Mouse (Mus musculus) gastrocnemius, adult 2 months (tissue): ENCODE data around the gene Dennd2a. TPM values are rescaled to one million over a fixed set of nuclear protein-coding genes. Genes with fewer than 3 reads are reported as not detected.

Experiments used
- DNase-seq: peaks from one replicate; pipeline ENCODE4 v3.0.0; 2022
- H3K27ac ChIP-seq: fragments of 200-600 bp; 2 replicates; pipeline ENCODE4 v1.8.1; 2022; ENCODE audit warnings: mild to moderate bottlenecking
- H3K4me3 ChIP-seq: fragments of 200-600 bp; 2 replicates; pipeline ENCODE4 v1.8.1; 2022; ENCODE audit warnings: mild to moderate bottlenecking, moderate library complexity
- CTCF ChIP-seq: fragments of 200-600 bp; IDR thresholded peaks from 2 replicates; pipeline ENCODE4 v1.8.1; 2022; ENCODE audit warnings: antibody characterized with exemption, mild to moderate bottlenecking, moderate library complexity
- intact Hi-C: fragments of 180-260 bp; cut with DNase I; formaldehyde crosslinking; loops from one replicate; pipeline ENCODE4 v1.15.1; 2025
- total RNA-seq, 2 experiments: library from RNA; stranded (reverse); gene quantifications; 2 replicates each; pipeline ENCODE4 v1.2.3; 2021

Gene Dennd2a
- total RNA-seq, 2 experiments from 2014 or later, result 3.3 to 4.4 TPM

DNA sequence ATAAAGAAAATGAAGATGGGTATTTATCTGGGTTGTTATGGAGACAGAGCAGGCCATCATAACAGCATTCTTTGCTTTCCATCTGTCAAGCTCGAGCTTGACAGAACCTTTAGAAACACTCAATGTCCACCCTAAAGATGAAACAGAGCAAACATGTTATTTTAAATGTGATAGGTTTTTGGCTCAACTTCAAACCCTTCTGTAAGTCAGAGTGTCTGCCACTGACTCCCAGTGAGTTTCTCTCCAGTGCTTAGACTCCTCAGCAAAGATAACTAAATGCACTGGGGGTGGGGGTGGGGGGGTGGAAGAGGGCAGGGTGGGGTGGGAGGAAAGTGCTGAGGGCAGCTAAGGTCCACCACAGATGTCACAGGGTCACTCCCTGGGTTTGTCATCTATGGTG, 81.0 kb downstream of the Dennd2a start:
- H3K27ac ChIP-seq, result no peak overlapping the region
- H3K4me3 ChIP-seq, result no peak overlapping the region
- DNase-seq, result no peak
- TF ChIP-seq CTCF, result no peak
- intact Hi-C loops, result no loop called here

DNA sequence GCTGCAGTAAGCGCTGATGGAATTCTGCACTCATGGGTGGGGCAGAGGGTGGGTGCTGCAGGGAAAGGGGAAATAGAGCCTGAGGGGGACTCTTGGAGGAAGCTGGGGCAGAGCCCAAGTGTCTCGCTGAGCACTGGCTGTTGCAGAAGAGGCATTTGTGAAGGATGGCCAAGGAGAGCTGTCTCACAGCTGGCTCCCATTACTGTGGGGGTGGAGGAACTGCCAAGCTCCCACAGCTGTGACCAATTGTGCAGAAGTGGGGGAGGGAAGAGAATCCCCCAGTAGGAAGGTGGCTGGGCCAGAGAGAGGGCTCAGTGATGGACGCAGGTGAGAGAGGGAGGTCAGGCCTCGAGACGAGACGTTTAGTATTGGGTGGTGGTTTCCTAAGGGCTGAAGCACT, 83.2 kb downstream of the Dennd2a start:
- Histone ChIP-seq H3K27ac (peak overlapping the region; percentile 16; the same call in 1 of the 2 replicates), H3K4me3 (no peak overlapping the region)
- DNase-seq, result peak; percentile 65
- no peak for TF ChIP-seq CTCF
- intact Hi-C loops, result no loop called here

DNA sequence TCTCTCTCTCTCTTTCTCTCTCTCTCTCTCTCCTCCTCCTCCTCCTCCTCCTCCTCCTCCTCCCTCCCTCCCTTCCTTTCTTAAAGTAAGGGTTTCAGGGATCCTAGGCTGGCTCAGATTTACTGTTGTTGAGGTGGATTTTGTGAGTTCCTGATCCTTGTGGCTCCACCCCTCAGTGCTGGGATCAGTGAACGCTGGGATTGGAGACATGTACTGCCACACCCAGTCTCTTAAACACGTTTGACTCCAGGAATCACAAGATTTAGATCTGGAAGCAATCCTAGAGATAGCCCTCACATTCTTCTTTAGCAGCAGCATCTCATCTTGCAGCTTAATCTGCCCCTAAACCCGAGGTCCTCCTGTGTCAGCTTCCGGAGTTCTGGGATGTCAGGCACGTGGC, 84.8 kb downstream of the Dennd2a start:
- intact Hi-C loops, result no loop called here
- no peak for TF ChIP-seq CTCF
- DNase-seq, result no peak
- no peak overlapping the region for H3K4me3 ChIP-seq
- peak overlapping the region; percentile 35 for H3K27ac ChIP-seq

DNA sequence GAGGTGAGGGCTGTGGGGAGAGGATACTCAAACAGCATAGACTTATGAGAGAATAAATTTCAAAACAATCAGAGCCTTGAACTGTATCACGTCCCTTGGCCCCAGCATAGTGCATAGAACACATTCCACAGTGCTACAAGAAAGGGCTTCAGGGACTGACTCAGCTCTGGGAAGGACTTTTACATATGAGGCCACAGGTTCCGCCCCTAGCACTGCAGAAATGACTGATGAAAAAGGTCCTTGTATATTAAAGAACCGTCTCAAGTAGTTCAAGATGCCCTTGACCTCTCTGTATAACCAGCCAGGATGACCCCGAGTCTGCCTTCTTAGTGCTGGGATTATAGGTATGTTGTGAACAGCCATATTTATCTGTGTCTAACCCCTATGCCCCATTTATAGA, 85.4 kb downstream of the Dennd2a start:
- no peak for TF ChIP-seq CTCF
- Histone ChIP-seq H3K4me3 (no peak overlapping the region), H3K27ac (no peak overlapping the region)
- DNase-seq, result no peak
- intact Hi-C loops, result no loop called here

DNA sequence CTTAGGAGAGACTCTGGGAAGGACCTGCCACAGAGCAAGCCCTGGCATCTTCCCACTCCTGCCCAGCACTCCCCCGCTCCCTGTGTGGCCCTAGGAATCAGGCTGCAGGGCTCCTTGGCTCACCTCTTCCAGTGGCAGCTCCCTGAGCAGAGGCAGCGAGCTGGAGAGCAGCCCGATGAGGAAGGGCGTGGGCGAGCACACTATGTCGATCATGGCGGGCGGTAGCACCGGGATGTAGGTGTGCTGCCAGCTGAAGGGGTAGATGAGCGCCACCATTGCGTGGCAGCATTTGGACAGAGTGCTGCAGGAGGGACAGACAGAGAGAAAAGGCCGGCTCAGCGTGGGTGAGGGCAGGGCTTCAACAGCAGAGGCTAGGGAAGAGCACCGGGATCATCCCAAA, 87.6 kb downstream of the Dennd2a start:
- TF ChIP-seq CTCF, result no peak
- Histone ChIP-seq H3K4me3 (no peak overlapping the region), H3K27ac (no peak overlapping the region)
- intact Hi-C loops, result no loop called here
- no peak for DNase-seq

DNA sequence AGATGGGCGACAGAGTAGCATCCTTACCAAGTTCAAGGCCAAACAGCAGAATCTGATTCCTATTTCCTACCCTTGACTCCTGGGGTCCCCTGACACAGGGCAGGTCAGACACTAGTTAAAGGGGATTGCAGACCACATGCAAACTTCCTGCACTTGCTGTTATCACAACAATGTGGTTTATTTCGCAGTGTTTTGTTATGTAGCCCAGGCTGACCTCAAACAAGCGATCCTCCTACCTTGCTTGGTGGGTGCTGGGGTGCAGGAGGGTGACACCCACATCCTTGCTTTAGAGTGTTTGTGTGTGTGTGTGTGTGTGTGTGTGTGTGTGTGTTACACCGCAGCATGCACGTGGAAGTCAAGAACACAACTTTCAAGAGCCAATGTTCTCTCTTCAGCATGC, 88.2 kb downstream of the Dennd2a start:
- TF ChIP-seq CTCF, result no peak
- no peak for DNase-seq
- no peak overlapping the region for H3K27ac ChIP-seq
- H3K4me3 ChIP-seq, result no peak overlapping the region
- intact Hi-C loops, result no loop called here

DNA sequence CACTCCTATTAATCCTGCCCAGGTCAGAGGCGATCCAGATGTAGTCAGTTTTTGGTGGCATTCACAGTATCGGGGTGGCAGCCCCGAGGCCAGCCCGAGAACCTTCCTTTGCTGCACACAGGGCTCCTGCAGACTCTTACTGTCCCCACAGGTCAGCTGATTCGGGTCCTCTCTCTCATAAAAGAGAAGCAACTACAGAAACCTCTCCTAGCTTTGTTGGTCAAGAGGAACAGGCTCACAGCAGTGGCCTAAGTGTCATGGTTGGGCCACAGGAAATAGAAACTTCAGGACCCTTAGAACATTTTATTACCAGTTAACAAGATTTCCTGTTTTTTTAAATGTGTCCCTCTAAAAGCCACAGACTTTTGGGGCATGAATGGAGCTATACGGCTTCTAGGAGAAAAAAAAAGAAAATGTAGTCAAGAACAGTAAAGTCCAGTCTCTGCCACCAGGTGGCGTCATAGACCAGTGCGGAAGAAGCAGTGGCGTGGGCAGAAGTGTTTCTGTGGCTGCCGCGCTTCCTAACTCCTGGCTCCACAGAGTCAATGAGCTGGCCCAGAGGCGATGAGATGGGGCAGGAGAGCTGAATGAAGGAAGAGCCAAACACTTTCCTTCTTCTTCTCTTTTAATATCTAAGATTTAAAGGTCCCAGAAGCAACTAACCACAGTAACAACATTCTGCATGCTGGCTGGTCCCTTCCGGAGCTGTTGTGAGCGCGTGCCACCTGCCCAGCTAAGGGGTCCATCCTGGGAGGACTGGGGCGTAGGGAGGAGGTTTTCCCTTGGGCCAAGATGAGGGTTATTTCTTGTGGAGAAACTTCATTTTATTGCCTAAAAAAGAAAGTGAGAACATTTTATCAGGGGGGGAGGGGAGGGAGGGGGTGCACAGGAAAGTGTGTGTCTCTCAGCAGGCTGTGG, 94.8 kb downstream of the Dennd2a start:
- Histone ChIP-seq H3K4me3 (peak overlapping the region; percentile 40), H3K27ac (no peak overlapping the region)
- TF ChIP-seq CTCF, result peak; percentile 82
- DNase-seq, result peak; percentile 83
- intact Hi-C loops, result loop anchor here (1.0 to 2.0 kb wide), 2 partner anchors 99 to 320 kb away; no protein-coding TSS in a partner anchor

DNA sequence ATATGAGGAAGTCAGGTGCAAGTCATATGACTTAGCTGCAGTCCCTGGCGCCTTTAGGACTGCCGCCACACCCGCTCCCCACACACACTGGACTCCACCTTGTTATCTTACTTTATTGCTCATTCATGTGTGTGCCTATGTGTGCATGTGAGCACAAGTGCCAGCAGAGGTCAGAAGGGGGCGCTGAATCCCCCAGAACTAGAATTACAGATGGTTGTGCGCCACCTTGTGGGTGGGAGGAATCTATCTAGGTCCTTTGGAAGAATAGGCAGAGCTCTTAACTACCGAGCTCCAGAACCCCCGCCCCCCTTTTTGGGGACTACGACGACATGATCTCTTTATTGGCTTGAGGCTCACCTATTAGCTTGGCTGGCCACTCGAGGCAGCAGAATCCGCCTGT, 97.6 kb downstream of the Dennd2a start:
- DNase-seq, result no peak
- Histone ChIP-seq H3K27ac (no peak overlapping the region), H3K4me3 (no peak overlapping the region)
- TF ChIP-seq CTCF, result peak; percentile 7; the same call in 1 of the 2 replicates
- intact Hi-C loops, result no loop called here

DNA sequence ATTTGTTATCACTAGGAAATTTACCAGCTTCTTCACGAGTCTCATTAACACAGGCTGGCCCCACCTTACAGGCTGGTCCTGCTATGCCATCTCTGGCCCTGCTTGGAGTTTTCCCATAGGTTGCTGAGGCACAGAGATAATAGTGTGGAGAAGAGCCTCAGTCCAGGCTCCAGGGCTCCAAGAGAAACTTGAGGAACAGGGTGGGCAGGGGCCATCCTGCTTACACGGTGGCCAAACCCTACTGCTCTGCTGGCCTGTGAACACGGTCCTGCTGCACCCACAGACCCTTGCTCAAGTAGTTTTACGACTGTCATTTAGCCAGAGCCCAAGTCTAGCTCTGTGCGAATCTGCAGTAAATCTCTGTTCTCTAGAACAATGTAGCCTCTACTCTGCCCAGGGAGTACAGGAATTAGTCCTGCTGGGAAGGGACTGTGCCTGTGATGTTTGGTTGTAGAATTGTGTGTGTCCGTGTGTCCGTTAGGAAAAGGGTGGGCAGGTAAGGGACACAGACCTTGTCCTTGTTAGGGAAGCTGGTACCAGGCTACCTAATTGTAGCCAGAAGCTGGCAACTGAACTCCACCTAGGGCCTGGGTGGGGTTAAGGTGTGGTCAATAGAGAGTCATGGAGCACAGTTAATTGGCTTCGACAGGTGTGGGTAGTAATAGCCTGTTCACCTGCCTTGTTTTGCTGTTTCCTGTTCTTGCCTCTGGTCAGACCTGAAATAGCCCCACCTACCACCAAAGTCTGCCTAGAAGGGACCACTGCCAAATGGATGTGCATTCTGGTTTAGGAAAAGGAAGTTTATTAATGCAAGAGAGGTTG, 102.1 kb downstream of the Dennd2a start:
- no peak for DNase-seq
- no peak overlapping the region for H3K4me3 ChIP-seq
- no peak overlapping the region for H3K27ac ChIP-seq
- no peak for TF ChIP-seq CTCF
- intact Hi-C loops, result no loop called here

DNA sequence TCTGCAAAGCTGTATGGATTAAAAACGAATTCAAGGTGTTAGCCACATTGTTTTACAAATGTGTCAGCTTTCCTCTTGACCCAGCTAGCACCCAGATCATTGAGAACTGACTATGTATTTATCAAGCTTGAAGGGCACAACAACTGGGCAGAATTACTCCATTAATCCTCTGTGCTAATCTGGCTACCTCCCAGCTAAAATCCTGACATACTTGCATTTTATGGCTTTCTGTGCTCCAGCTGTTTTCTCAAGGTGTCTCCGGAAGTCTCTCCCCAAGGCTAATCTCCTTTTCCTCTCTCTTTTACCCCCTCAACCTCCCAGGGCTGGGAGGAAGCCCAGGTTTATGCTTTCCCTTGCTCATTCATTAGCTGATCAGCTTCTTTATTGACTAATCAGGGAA, 103.1 kb downstream of the Dennd2a start:
- intact Hi-C loops, result no loop called here
- TF ChIP-seq CTCF, result no peak
- H3K27ac ChIP-seq, result no peak overlapping the region
- no peak for DNase-seq
- H3K4me3 ChIP-seq, result no peak overlapping the region

DNA sequence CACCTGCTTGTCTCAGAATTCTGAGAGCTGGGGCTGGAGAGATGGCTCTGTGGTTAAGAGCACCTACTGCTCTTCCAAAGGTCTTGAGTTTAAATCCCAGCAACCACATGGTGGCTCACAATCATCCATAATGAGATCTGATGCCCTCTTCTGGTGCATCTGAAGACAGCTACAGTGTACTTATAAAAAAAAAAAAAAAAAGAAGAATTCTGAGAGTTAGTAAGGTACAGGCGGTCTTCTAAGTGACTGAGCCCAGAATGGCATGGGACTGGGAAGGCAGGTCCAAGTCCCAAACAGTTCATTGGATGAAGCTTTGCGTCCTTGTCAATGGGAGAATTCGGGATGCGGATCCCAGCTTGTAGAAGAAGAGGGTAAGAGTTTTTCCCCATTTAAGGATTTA, 104.1 kb downstream of the Dennd2a start:
- no peak for TF ChIP-seq CTCF
- Histone ChIP-seq H3K4me3 (no peak overlapping the region), H3K27ac (no peak overlapping the region)
- intact Hi-C loops, result no loop called here
- no peak for DNase-seq

DNA sequence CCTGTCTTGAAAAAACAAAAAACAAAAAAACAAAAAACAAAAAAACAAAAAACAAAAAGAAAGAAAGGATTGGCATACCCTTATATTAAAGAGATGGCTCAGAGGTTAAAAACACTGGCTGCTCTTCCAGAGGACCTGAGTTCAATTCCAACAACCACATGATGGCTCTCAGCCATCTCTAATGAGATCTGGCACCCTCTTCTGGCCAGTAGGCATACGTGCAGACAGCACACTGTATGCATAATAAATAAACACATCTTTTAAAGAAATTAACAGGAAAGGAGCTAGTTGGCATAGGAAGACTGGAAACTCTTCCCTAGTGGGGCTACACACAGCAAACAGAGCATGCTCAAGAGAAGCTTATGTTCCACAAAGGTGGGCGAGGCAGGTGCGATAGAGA, 106.6 kb downstream of the Dennd2a start:
- H3K27ac ChIP-seq, result no peak overlapping the region
- TF ChIP-seq CTCF, result peak; percentile 37
- no peak overlapping the region for H3K4me3 ChIP-seq
- intact Hi-C loops, result no loop called here
- DNase-seq, result no peak

DNA sequence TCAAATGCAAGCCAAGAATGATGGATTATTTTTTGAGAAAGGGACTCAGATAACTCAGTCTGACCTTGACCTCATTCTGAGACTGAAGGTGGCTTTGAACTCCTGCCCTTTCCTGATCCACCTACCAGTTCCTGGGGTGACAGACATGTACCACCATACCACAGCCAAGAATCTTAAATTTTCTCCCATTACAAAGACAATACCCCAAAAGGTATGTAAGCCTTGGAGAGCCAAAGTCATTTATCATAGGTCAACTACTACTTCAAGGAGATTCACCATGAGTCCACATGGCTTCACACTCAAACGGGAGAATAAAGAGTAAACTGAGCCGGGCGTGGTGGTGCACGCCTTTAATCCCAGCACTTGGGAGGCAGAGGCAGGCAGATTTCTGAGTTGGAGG, 107.1 kb downstream of the Dennd2a start:
- Histone ChIP-seq H3K4me3 (no peak overlapping the region), H3K27ac (no peak overlapping the region)
- intact Hi-C loops, result no loop called here
- no peak for DNase-seq
- no peak for TF ChIP-seq CTCF
